Mouse (Mus musculus) ES-Bruce4 (cell line): ENCODE measurements around the gene Mcub.

Experiments
- CTCF ChIP-seq: IDR thresholded peaks from one replicate; pipeline ENCODE4 v1.8.1; 2011; ENCODE audit warnings: low read depth, low read length
- EP300 ChIP-seq: IDR thresholded peaks from 2 replicates; pipeline ENCODE4 v1.6.1; 2011; ENCODE audit warnings: low read depth, low read length; ENCODE audit not compliant: insufficient read depth
- POLR2A ChIP-seq: IDR thresholded peaks from one replicate; pipeline ENCODE4 v1.8.1; 2011; ENCODE audit warnings: low read length; ENCODE audit not compliant: insufficient read depth

DNA sequence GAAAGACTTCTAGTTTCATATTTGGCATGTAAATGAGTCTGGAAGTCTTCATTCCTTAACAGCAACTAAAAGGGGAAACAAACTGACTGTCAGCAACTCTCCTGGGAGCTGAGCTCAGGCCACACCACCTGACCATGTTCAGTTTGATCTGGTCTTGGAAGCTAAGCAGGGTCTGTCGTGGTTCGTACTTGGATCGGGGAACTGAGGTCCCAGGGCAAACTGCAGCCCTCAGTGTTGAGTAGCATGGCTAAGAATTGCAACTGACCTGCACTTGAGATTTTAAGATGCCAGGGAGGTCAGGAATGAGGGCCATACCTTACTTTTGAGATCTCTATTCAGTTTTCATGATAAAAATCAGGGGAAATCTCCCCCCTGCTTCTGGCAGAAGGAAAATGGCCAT, 44.1 kb downstream of the Mcub start:
- TF ChIP-seq CTCF: no peak
- no peak for TF ChIP-seq POLR2A
- TF ChIP-seq EP300: no peak
